Mouse (Mus musculus): ENCODE results near the gene Sgms1.
"Not testable (repeated sequence)": the region's sequence is repeated elsewhere in the genome, so short reads cannot be mapped to it uniquely, and the experiment has no call there.

The Sgms1 gene

DNA sequence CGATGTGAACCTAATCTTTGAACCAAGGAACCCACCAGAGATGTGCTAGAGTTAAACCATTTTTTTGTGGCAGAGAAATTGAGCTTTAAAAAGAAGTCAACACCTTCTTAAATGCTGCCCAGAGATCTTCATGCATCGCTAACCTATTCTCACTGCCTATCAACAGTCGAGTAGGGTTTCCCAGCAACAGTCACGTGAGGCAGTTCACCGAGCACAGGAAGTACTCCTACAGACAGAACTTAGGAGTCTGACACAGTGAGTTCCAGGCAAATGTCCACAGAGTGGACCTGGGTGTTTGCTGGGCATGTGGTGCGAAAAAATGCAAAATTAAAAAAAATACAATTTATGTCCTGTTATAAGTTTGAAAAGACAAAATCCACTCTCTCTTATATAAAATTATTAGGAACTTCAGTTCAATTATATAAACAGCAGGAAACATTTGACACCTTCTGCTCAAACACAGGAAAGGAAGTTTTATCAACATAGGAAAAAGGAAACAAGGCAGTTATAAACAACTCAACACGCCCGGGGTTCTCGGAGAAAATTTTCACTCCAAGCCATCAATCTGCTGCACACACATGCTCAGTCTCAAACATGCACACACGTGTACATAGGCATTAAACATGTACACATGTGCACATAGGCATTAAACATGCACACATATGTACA is 64.3 kb downstream of the Sgms1 start:
- no peak for DNase-seq (ENCODE audit: low read depth)

- DNase-seq (ENCODE audit: low read depth), result no peak
These were observed 65.0 kb downstream of the Sgms1 start for GRCm38 (mm10) chr19:32324550-32324949.

DNA sequence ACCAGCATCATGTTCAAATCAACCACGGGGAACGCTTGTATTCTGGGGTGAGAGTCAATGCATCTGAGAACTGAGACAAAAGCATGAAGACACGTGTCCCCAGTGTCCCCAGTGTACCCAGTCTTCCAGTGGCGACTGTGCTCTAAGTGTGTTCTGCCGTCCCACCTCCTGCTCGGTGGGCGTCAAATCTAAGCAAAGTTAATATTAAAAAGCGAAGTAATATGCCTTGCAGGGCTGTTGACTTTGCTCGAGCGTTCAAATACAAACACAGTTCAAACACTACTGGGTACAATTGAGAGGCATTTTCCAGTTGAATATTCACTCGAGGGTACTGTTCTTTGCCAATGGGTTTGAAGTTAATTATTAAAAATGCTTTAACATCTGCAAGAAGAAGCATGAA is 66.4 kb downstream of the Sgms1 start:
- no peak for DNase-seq (ENCODE audit: low read depth)

DNA sequence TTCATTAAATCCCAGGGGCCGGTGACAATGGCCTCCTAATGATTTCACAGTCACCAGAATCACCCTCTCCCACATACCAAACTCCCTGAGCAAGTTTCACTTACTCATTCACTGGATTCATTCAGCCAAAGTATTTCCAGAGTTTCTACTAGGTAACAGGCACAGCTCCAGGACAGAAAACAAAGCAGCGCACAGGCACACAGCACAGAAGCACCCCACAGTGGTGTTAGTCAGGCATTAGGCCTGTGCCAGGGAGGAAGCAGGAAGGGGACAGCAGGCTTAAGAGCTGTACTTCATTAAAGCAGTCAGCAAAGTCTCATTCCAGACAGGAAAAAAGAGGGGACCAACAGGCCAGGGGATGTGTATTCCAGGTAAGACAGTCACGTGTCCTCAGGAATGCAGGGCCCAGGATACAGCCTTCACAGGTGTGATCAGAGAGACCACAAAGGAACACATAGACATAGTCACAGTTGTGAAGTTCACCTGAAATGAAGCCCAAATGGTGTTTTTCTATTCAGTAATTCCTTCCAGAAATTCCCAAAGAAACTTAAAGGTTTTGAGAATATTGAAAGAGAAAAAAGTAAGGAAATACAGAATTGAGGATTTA is 67.0 kb downstream of the Sgms1 start:
- peak; percentile 69 for DNase-seq (ENCODE audit: low read depth)

GRCm38 (mm10) chr19:32320366-32320666 is 69.2 kb downstream of the Sgms1 start:
- no peak for DNase-seq (ENCODE audit: low read depth)

- no peak for DNase-seq (ENCODE audit: low read depth)
These were observed 69.8 kb downstream of the Sgms1 start for GRCm38 (mm10) chr19:32319531-32320365.

GRCm38 (mm10) chr19:32319057-32319456 is 70.5 kb downstream of the Sgms1 start:
- no peak for DNase-seq (ENCODE audit: low read depth)

- DNase-seq (ENCODE audit: low read depth), result not testable (repeated sequence)
These were observed 72.2 kb downstream of the Sgms1 start for GRCm38 (mm10) chr19:32317347-32317746.

DNA sequence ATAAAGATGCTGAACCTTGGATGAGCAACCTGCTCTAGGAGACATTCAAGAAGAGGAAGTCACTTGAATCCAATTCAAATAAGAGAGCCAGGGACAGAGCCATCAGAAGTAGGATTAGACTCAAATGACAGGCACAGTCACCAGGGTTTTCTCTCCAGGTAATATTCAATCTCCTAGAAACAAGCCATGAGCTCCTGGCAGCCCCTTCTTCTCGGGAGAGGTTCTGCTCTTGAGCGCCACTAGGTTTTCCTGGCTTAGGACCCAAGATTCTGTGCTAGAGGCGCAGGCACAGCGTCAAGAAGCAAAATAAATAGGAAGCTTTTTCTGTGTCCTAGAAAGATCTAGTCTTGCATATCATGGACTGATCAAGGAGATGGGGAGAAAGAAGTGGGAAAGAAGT is 76.2 kb downstream of the Sgms1 start:
- no peak for DNase-seq (ENCODE audit: low read depth)

- DNase-seq (ENCODE audit: low read depth), result no peak
These were observed 77.8 kb downstream of the Sgms1 start for GRCm38 (mm10) chr19:32311762-32312161.

GRCm38 (mm10) chr19:32311063-32311462 is 78.5 kb downstream of the Sgms1 start:
- DNase-seq (ENCODE audit: low read depth), result no peak

DNA sequence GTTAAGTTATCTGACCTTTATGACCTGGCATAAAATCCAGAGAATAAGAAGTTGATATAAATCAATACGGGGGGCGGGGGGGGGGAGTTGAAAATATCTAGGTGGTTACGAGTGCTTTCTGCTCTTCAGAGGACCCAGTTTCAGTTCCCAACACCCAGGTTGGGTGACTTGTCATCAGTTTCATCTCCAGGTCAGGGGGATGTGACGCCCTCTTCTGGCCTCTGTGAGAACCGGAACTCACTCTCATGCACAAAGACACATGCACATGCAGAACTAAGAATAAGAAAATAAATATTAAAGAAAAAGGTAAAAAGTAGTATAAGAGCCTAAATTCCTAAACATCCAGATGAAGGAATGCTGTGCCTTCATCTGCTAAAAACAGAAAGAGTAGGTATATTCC is 79.0 kb downstream of the Sgms1 start:
- DNase-seq (ENCODE audit: low read depth), result no peak

DNA sequence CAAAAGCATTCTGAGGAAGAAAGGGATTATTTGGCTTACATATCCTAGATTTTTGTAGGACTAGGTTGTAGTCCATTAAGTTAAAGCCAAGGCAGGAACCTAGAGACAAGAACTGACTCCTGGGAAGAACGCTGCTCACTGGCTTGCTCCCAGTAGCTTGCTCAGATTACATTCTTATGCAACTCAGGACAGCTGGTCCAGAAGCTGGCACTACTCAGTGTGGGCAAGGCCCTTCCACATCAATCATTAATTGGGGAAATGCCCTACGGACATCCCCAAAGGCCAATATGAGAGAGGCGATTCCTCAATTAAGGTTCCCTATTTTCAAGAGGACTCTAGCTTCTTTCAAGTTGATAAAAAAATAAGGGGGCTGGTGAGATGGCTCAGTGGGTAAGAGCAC is 80.2 kb downstream of the Sgms1 start:
- peak; percentile 49 for DNase-seq (ENCODE audit: low read depth)

- DNase-seq (ENCODE audit: low read depth), result no peak
These were observed 81.2 kb downstream of the Sgms1 start for GRCm38 (mm10) chr19:32308311-32308710.

DNA sequence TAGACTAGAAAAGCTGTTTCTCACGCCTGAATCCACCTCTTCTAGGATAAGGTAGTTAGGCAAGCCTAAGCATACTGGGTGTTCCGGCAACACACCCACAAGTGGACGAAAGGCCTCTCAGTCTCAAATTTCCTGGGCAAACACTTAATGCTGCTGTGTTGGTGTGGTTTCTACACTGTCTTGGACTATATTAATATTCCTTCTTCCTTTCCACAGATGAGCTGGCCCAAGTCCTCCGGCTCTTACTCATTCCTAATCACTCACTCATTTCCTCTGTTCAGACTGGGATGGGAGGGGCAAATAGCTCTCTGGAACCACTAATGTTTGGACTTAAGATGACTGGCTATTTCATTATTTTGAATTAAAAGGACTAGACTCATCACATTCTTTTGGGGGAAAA is 84.6 kb downstream of the Sgms1 start:
- peak; percentile 89 for DNase-seq (ENCODE audit: low read depth)

DNA sequence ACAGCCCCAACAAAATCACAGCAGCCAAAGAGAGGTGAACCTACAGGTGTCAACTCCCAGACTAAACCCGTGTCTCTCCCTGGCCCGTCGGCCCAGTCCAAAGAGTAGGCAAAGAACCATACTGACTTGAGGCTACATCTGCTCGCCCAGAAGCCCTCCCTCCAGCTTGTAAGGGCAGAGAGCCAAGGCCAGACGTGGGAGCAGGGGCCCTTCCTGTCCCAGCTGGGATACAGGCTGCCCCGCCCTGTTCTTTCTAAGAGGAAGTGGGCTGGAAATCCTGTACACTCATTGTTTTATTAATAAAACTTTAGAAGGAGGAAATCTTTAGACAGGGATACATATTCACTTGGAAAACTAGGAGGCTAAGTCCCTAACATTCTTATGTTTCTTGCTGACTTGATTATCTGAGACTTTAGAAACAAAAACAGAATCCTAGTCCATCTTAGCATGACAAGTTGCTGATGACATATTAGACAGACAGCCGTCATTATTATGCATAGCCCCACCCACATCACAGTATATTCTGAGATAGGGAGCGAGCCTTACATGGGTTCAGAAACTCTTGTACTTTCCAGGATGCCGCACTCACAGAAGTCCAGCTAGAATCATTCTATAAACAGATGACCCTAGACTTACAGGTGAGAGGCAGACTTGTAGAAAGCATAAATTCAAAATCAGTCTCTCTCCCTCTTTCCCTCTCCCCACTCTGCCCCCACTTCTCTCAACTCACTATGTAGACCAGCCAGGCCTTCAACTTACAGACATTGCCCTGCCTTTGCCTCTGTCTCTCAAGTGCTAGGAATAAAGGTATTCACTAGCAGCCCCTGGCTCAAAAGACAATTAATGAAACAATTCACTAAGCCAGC is 85.3 kb downstream of the Sgms1 start:
- DNase-seq (ENCODE audit: low read depth), result no peak

- no peak for DNase-seq (ENCODE audit: low read depth)
These were observed 86.6 kb downstream of the Sgms1 start for GRCm38 (mm10) chr19:32302835-32303381.

GRCm38 (mm10) chr19:32301568-32301967 is 87.9 kb downstream of the Sgms1 start:
- no peak for DNase-seq (ENCODE audit: low read depth)

DNA sequence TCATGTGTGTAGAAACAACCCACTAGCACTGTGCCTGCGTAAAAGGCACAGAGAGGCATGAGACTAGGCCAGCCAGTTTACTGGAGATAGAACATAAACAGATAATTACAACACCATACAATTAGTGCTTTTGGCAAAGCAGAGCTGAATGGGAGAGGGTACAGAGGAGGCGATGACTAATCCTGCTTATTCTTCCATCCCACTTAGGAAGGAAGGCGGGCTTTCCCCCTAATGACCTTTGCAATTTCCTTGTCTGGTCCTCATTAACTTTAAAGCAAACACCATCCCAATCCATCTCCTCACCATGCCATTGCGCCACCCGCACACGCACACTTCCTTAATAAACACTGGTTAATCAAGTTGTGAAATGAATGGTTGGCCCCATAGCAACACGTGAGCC is 91.3 kb downstream of the Sgms1 start:
- no peak for DNase-seq (ENCODE audit: low read depth)

DNA sequence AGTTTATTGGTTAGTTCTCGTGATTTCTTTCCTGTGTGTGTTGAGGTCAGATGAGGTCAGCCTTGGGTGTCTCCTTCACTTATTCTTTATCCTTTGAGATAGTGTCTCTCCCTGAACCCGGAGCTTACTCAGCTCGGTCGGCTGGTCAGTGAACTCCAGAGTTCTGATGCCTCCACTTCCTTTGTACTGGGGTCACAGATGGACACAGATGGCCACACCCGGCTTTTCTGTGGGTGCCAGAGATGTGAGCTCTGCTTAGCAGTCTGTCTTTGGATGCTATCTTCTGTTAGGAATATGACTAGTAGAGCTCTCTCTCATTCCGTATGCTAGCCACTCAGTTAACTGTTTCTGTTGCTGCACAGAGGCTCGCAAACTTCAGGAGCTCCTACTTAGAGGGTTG is 92.7 kb downstream of the Sgms1 start:
- no peak for DNase-seq (ENCODE audit: low read depth)

DNA sequence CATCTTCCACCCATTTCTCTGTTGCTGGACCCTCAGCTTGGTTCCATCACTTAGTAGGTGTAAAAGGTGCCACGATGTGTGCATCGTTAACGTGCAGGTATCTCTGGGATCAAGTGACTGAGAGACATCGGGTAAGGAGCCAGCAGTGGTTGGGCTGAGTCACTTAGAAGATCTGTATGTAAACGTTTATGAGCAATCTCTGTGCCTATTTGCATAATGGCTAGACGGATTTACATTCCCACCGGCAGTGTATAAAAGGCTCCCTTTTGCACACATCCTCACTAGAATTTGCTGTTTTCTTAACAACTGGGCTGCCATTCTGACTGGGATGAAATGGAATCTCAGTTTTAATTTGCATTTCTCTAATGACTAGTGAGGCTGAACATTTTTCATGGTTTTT is 93.9 kb downstream of the Sgms1 start:
- no peak for DNase-seq (ENCODE audit: low read depth)
